Mouse (Mus musculus) frontal cortex, postnatal 25 days (tissue): Measurements from ENCODE around the gene Prrg2.
A peak's percentile ranks its signal among the peaks of the same experiment; 100 is the strongest.

Experiments used
- DNase-seq, 2 experiments: peaks; one replicate each; pipeline ENCODE4 v3.0.0; 2022; ENCODE audit warnings: low spot score in 2 of 2

Prrg2 gene

GRCm38 (mm10) chr7:45058607-45059571 is 3.6 kb downstream of the Prrg2 start:
- no peak for DNase-seq

- no peak for DNase-seq
These were observed 5.5 kb downstream of the Prrg2 start for GRCm38 (mm10) chr7:45056972-45057348.

- DNase-seq: no peak
These were observed 6.0 kb downstream of the Prrg2 start for GRCm38 (mm10) chr7:45056329-45056971.

GRCm38 (mm10) chr7:45053931-45054510 is 8.5 kb downstream of the Prrg2 start:
- DNase-seq: peak; percentile 72 to 78

GRCm38 (mm10) chr7:45053117-45053930 is 9.2 kb downstream of the Prrg2 start:
- DNase-seq: peak; percentile 46 to 49

- DNase-seq: no peak
These were observed 9.7 kb downstream of the Prrg2 start, which contains the start of gene Prr12 for GRCm38 (mm10) chr7:45052862-45053116. Gene Prr12, minus strand, starts transcription at chr7:45052881.

GRCm38 (mm10) chr7:45052181-45052861 is 10.2 kb downstream of the Prrg2 start:
- DNase-seq: peak; percentile 23 to 41

- no peak for DNase-seq
These were observed 10.9 kb downstream of the Prrg2 start for GRCm38 (mm10) chr7:45051601-45051974.

- peak; percentile 32 to 45 for DNase-seq
These were observed 11.4 kb downstream of the Prrg2 start for GRCm38 (mm10) chr7:45050945-45051600.

GRCm38 (mm10) chr7:45048923-45049657 is 13.4 kb downstream of the Prrg2 start:
- DNase-seq: no peak

- no peak for DNase-seq
These were observed 14.2 kb downstream of the Prrg2 start for GRCm38 (mm10) chr7:45048001-45048890.

GRCm38 (mm10) chr7:45047491-45047890 is 15.0 kb downstream of the Prrg2 start:
- DNase-seq: no peak

- DNase-seq: no peak
These were observed 15.6 kb downstream of the Prrg2 start for GRCm38 (mm10) chr7:45046853-45047350.

GRCm38 (mm10) chr7:45045741-45046140 is 16.7 kb downstream of the Prrg2 start:
- DNase-seq: no peak

- DNase-seq: no peak
These were observed 19.2 kb downstream of the Prrg2 start for GRCm38 (mm10) chr7:45043307-45043706.

- no peak for DNase-seq
These were observed 21.6 kb downstream of the Prrg2 start for GRCm38 (mm10) chr7:45040851-45041250.

GRCm38 (mm10) chr7:45038411-45038810 is 24.1 kb downstream of the Prrg2 start:
- DNase-seq: no peak

GRCm38 (mm10) chr7:45037720-45038361 is 24.6 kb downstream of the Prrg2 start:
- no peak for DNase-seq
